Mouse (Mus musculus): ENCODE measurements at regions not wholly inside any gene's neighbourhood (a gene's known extent, or its start where the extent isn't known, plus 50 kb on each side); places are given as distances from the start of the nearest gene placed in this dataset.

GRCm38 (mm10) chr10:98660747-98661146 is 253.5 kb upstream of the Atp2b1 start:
- Histone ChIP-seq H3K27ac (ENCODE audit: low read depth, low read length) (no peak overlapping the region), H3K9me3 (ENCODE audit: control insufficient read depth, low read length) (no peaks in the 10 kb centered on the region), H3K4me2 (ENCODE audit: low read depth) (no peak overlapping the region), H3K4me3 (ENCODE audit: low read depth, low read length) (no peak overlapping the region), H3K4me1 (ENCODE audit: control insufficient read depth, insufficient read depth, low read length) (no peaks in the 10 kb centered on the region), H3K36me3 (ENCODE audit: control insufficient read depth, insufficient read depth, low read length) (no peaks in the 10 kb centered on the region), H3K27me3 (ENCODE audit: control insufficient read depth, insufficient read depth, low read length) (no peaks in the 10 kb centered on the region), H3K9ac (ENCODE audit: low read length) (no peak overlapping the region)
- no peak for DNase-seq (ENCODE audit: low spot score)
- 50% methylated on average over 1 of the region's 1 CpGs for WGBS
- no peak for ATAC-seq (ENCODE audit: insufficient read depth, low FRiP score, low TSS enrichment)

GRCm38 (mm10) chr10:98665936-98666505 is 248.2 kb upstream of the Atp2b1 start:
- Histone ChIP-seq H3K27ac (ENCODE audit: low read depth, low read length) (no peak overlapping the region), H3K4me2 (ENCODE audit: low read depth) (no peak overlapping the region), H3K4me3 (ENCODE audit: low read depth, low read length) (no peak overlapping the region), H3K27me3 (ENCODE audit: control insufficient read depth, insufficient read depth, low read length) (no peaks in the 10 kb centered on the region), H3K9ac (ENCODE audit: low read length) (no peak overlapping the region), H3K9me3 (ENCODE audit: control insufficient read depth, low read length) (no peaks in the 10 kb centered on the region), H3K4me1 (ENCODE audit: control insufficient read depth, insufficient read depth, low read length) (no peaks in the 10 kb centered on the region), H3K36me3 (ENCODE audit: control insufficient read depth, insufficient read depth, low read length) (no peaks in the 10 kb centered on the region)
- DNase-seq (ENCODE audit: low spot score) (no peak), ATAC-seq (ENCODE audit: insufficient read depth, low FRiP score, low TSS enrichment) (no peak)
- WGBS, result 92% methylated on average over 3 of the region's 3 CpGs

- no peak overlapping the region for H3K4me3 ChIP-seq (ENCODE audit: low read depth, low read length)
- no peak overlapping the region for H3K9ac ChIP-seq (ENCODE audit: low read length)
- H3K27ac ChIP-seq (ENCODE audit: low read depth, low read length), result no peak overlapping the region
- H3K27me3 ChIP-seq (ENCODE audit: control insufficient read depth, insufficient read depth, low read length), result no peaks in the 10 kb centered on the region
- no peaks in the 10 kb centered on the region for H3K36me3 ChIP-seq (ENCODE audit: control insufficient read depth, insufficient read depth, low read length)
- DNase-seq (ENCODE audit: low spot score) (no peak), ATAC-seq (ENCODE audit: insufficient read depth, low FRiP score, low TSS enrichment) (no peak)
- no peaks in the 10 kb centered on the region for H3K4me1 ChIP-seq (ENCODE audit: control insufficient read depth, insufficient read depth, low read length)
- no peak overlapping the region for H3K4me2 ChIP-seq (ENCODE audit: low read depth)
- WGBS, result 83% methylated on average over 1 of the region's 1 CpGs
- H3K9me3 ChIP-seq (ENCODE audit: control insufficient read depth, low read length), result no peaks in the 10 kb centered on the region
Observed at GRCm38 (mm10) chr10:98667728-98668127, 246.5 kb upstream of the Atp2b1 start.

GRCm38 (mm10) chr10:98674131-98674530 is 240.1 kb upstream of the Atp2b1 start:
- Histone ChIP-seq H3K4me3 (ENCODE audit: low read depth, low read length) (no peak overlapping the region), H3K4me1 (ENCODE audit: control insufficient read depth, insufficient read depth, low read length) (no peaks in the 10 kb centered on the region), H3K4me2 (ENCODE audit: low read depth) (no peak overlapping the region), H3K9me3 (ENCODE audit: control insufficient read depth, low read length) (no peaks in the 10 kb centered on the region), H3K27ac (ENCODE audit: low read depth, low read length) (no peak overlapping the region), H3K9ac (ENCODE audit: low read length) (no peak overlapping the region), H3K27me3 (ENCODE audit: control insufficient read depth, insufficient read depth, low read length) (no peaks in the 10 kb centered on the region), H3K36me3 (ENCODE audit: control insufficient read depth, insufficient read depth, low read length) (no peaks in the 10 kb centered on the region)
- ATAC-seq (ENCODE audit: insufficient read depth, low FRiP score, low TSS enrichment), result no peak
- 90% methylated on average over 1 of the region's 1 CpGs for WGBS
- no peak for DNase-seq (ENCODE audit: low spot score)

GRCm38 (mm10) chr10:98676907-98677306 is 237.3 kb upstream of the Atp2b1 start:
- Histone ChIP-seq H3K9ac (ENCODE audit: low read length) (no peak overlapping the region), H3K4me2 (ENCODE audit: low read depth) (no peak overlapping the region), H3K27ac (ENCODE audit: low read depth, low read length) (no peak overlapping the region), H3K4me1 (ENCODE audit: control insufficient read depth, insufficient read depth, low read length) (no peaks in the 10 kb centered on the region), H3K36me3 (ENCODE audit: control insufficient read depth, insufficient read depth, low read length) (no peaks in the 10 kb centered on the region), H3K9me3 (ENCODE audit: control insufficient read depth, low read length) (no peaks in the 10 kb centered on the region), H3K4me3 (ENCODE audit: low read depth, low read length) (no peak overlapping the region), H3K27me3 (ENCODE audit: control insufficient read depth, insufficient read depth, low read length) (no peaks in the 10 kb centered on the region)
- ATAC-seq (ENCODE audit: insufficient read depth, low FRiP score, low TSS enrichment) (no peak), DNase-seq (ENCODE audit: low spot score) (no peak)
- WGBS, result 84% methylated on average over 2 of the region's 2 CpGs

GRCm38 (mm10) chr10:98678234-98678633 is 236.0 kb upstream of the Atp2b1 start:
- WGBS, result 88% methylated on average over 4 of the region's 4 CpGs
- no peaks in the 10 kb centered on the region for H3K27me3 ChIP-seq (ENCODE audit: control insufficient read depth, insufficient read depth, low read length)
- H3K27ac ChIP-seq (ENCODE audit: low read depth, low read length), result no peak overlapping the region
- H3K9ac ChIP-seq (ENCODE audit: low read length), result no peak overlapping the region
- H3K4me2 ChIP-seq (ENCODE audit: low read depth), result no peak overlapping the region
- H3K4me3 ChIP-seq (ENCODE audit: low read depth, low read length), result no peak overlapping the region
- no peak for DNase-seq (ENCODE audit: low spot score)
- H3K4me1 ChIP-seq (ENCODE audit: control insufficient read depth, insufficient read depth, low read length), result no peaks in the 10 kb centered on the region
- no peak for ATAC-seq (ENCODE audit: insufficient read depth, low FRiP score, low TSS enrichment)
- no peaks in the 10 kb centered on the region for H3K9me3 ChIP-seq (ENCODE audit: control insufficient read depth, low read length)
- no peaks in the 10 kb centered on the region for H3K36me3 ChIP-seq (ENCODE audit: control insufficient read depth, insufficient read depth, low read length)

- WGBS, result 97% methylated on average over 1 of the region's 1 CpGs
- no peak for ATAC-seq (ENCODE audit: insufficient read depth, low FRiP score, low TSS enrichment)
- Histone ChIP-seq H3K27me3 (ENCODE audit: control insufficient read depth, insufficient read depth, low read length) (no peaks in the 10 kb centered on the region), H3K4me2 (ENCODE audit: low read depth) (no peak overlapping the region), H3K4me1 (ENCODE audit: control insufficient read depth, insufficient read depth, low read length) (no peaks in the 10 kb centered on the region), H3K9ac (ENCODE audit: low read length) (no peak overlapping the region), H3K27ac (ENCODE audit: low read depth, low read length) (no peak overlapping the region), H3K9me3 (ENCODE audit: control insufficient read depth, low read length) (no peaks in the 10 kb centered on the region), H3K36me3 (ENCODE audit: control insufficient read depth, insufficient read depth, low read length) (no peaks in the 10 kb centered on the region), H3K4me3 (ENCODE audit: low read depth, low read length) (no peak overlapping the region)
- no peak for DNase-seq (ENCODE audit: low spot score)
Observed at GRCm38 (mm10) chr10:98682436-98682835, 231.8 kb upstream of the Atp2b1 start.

GRCm38 (mm10) chr10:98684195-98684594 is 230.0 kb upstream of the Atp2b1 start:
- Histone ChIP-seq H3K27ac (ENCODE audit: low read depth, low read length) (no peak overlapping the region), H3K9me3 (ENCODE audit: control insufficient read depth, low read length) (no peaks in the 10 kb centered on the region), H3K27me3 (ENCODE audit: control insufficient read depth, insufficient read depth, low read length) (no peaks in the 10 kb centered on the region), H3K4me3 (ENCODE audit: low read depth, low read length) (no peak overlapping the region), H3K4me2 (ENCODE audit: low read depth) (no peak overlapping the region), H3K36me3 (ENCODE audit: control insufficient read depth, insufficient read depth, low read length) (no peaks in the 10 kb centered on the region), H3K4me1 (ENCODE audit: control insufficient read depth, insufficient read depth, low read length) (no peaks in the 10 kb centered on the region), H3K9ac (ENCODE audit: low read length) (no peak overlapping the region)
- no peak for DNase-seq (ENCODE audit: low spot score)
- no peak for ATAC-seq (ENCODE audit: insufficient read depth, low FRiP score, low TSS enrichment)
- WGBS, result 42% methylated on average over 12 of the region's 12 CpGs

- Histone ChIP-seq H3K4me3 (ENCODE audit: low read depth, low read length) (no peak overlapping the region), H3K9ac (ENCODE audit: low read length) (no peak overlapping the region), H3K27ac (ENCODE audit: low read depth, low read length) (no peak overlapping the region), H3K4me1 (ENCODE audit: control insufficient read depth, insufficient read depth, low read length) (no peaks in the 10 kb centered on the region), H3K9me3 (ENCODE audit: control insufficient read depth, low read length) (no peaks in the 10 kb centered on the region), H3K36me3 (ENCODE audit: control insufficient read depth, insufficient read depth, low read length) (no peaks in the 10 kb centered on the region), H3K27me3 (ENCODE audit: control insufficient read depth, insufficient read depth, low read length) (no peaks in the 10 kb centered on the region), H3K4me2 (ENCODE audit: low read depth) (no peak overlapping the region)
- WGBS, result 86% methylated on average over 8 of the region's 8 CpGs
- DNase-seq (ENCODE audit: low spot score) (no peak), ATAC-seq (ENCODE audit: insufficient read depth, low FRiP score, low TSS enrichment) (no peak)
Observed at GRCm38 (mm10) chr10:98684707-98685106, 229.5 kb upstream of the Atp2b1 start.

Data from neural tube, embryonic 11.5 days (tissue).